Mouse (Mus musculus) cerebellum, adult 2 months (tissue): ENCODE results near the gene Gm3238.

Experiments used
- CTCF ChIP-seq: fragments of 200-500 bp; IDR thresholded peaks from 2 replicates; pipeline ENCODE4 v1.5.1; 2011; ENCODE audit warnings: low read depth, mild to moderate bottlenecking, control low read depth, low read length, moderate library complexity, borderline replicate concordance; ENCODE audit not compliant: insufficient read depth
- POLR2A ChIP-seq: fragments of 200-500 bp; IDR thresholded peaks from 2 replicates; pipeline ENCODE4 v1.6.1; 2011; ENCODE audit warnings: low read length, control low read depth, borderline replicate concordance; ENCODE audit not compliant: insufficient read depth

DNA sequence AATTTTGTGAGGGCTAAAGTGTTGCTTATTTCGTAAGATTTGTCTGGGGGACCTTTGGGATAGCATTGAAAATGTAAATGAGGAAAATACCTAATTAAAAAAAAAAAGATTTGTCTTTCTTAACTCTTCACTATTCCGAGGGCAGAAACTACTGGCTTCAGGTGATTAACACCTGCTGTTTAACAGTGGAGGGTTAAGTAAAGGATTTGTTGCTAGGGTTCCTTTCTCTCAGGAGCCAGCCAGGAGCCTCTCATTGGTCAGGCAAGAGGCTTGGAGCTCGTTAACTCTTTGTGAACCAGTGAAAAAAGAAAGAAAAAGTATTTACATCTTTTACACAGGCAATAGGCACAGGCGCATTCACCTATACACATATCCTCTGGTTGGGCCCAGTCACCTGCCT lies 48.1 kb upstream of the Gm3238 start:
- no peak for TF ChIP-seq CTCF
- TF ChIP-seq POLR2A, result no peak
